Mouse (Mus musculus) kidney, adult 2 months (tissue): ENCODE results near the gene Gbgt1. TPM values are rescaled to one million over a fixed set of nuclear protein-coding genes. Genes with fewer than 3 reads are reported as not detected.
A peak's percentile ranks its signal among the peaks of the same experiment; 100 is the strongest.

Experiments used
- DNase-seq: peaks from one replicate; pipeline ENCODE4 v3.0.0; 2021
- H3K27ac ChIP-seq: fragments of 200-500 bp; 2 replicates; pipeline ENCODE4 v1.5.1; 2012; ENCODE audit warnings: low read depth, low read length, control low read depth, inconsistent platforms; ENCODE audit not compliant: insufficient read depth
- H3K27me3 ChIP-seq: fragments of 200-500 bp; replicated peaks from 2 replicates; pipeline ENCODE4 v1.6.1; 2012; ENCODE audit warnings: mild to moderate bottlenecking, moderate library complexity, low read length, inconsistent platforms; ENCODE audit not compliant: control insufficient read depth, insufficient read depth
- H3K36me3 ChIP-seq: fragments of 200-500 bp; 2 replicates; pipeline ENCODE4 v1.6.1; 2012; ENCODE audit warnings: mild to moderate bottlenecking, moderate library complexity, low read length, inconsistent platforms; ENCODE audit not compliant: control insufficient read depth, insufficient read depth
- H3K4me1 ChIP-seq: fragments of 200-500 bp; 2 replicates; pipeline ENCODE4 v1.6.1; 2011; ENCODE audit warnings: low read length; ENCODE audit not compliant: control insufficient read depth, insufficient read depth
- H3K4me3 ChIP-seq: fragments of 200-500 bp; 2 replicates; pipeline ENCODE4 v1.5.1; 2011; ENCODE audit warnings: mild to moderate bottlenecking, low read depth, low read length, control low read depth; ENCODE audit not compliant: insufficient read depth
- CTCF ChIP-seq: fragments of 200-500 bp; conservative IDR thresholded peaks from 2 replicates; pipeline ENCODE4 v1.5.1; 2011; ENCODE audit warnings: low read depth, mild to moderate bottlenecking, control low read depth, low read length, moderate library complexity, mixed read lengths; ENCODE audit not compliant: insufficient read depth, insufficient read length
- POLR2A ChIP-seq: fragments of 200-500 bp; IDR thresholded peaks from one replicate; pipeline ENCODE4 v1.6.1; 2011; ENCODE audit warnings: low read depth, low read length, control low read depth
- WGBS: fragments of 180-500 bp; shearing (Covaris S2); methylation state at CpG from one replicate; pipeline ENCODE4 v1.1.7; 2018; 5-methylcytosine and 5-hydroxymethylcytosine counted together
- polyA plus RNA-seq: library from polyadenylated mRNA; depleted of rRNA; stranded (reverse); fragments of >200 nt; gene quantifications from 2 replicates; pipeline ENCODE4 v1.2.3, GENCODE M21; 2012

Gene Gbgt1
- polyA plus RNA-seq, 1 experiment = 1.2 TPM

GRCm38 (mm10) chr2:28528354-28528730, 31.7 kb downstream of the Gbgt1 start:
- H3K27me3 ChIP-seq = no peaks in the 10 kb centered on the region
- TF ChIP-seq CTCF = no peak
- no peak for TF ChIP-seq POLR2A
- H3K27ac ChIP-seq = no peak overlapping the region
- no peaks in the 10 kb centered on the region for H3K36me3 ChIP-seq
- H3K4me3 ChIP-seq = no peak overlapping the region
- H3K4me1 ChIP-seq = peaks cover 21% of the 10 kb centered on the region
- DNase-seq = no peak
- 89% methylated on average over 7 of the region's 7 CpGs for WGBS

- 79% methylated on average over 4 of the region's 4 CpGs for WGBS
- Histone ChIP-seq H3K36me3 (no peaks in the 10 kb centered on the region), H3K4me3 (no peak overlapping the region), H3K27me3 (no peaks in the 10 kb centered on the region), H3K27ac (no peak overlapping the region), H3K4me1 (peaks cover 15% of the 10 kb centered on the region)
- no peak for DNase-seq
- TF ChIP-seq POLR2A (no peak), CTCF (no peak)
Observed at GRCm38 (mm10) chr2:28529856-28530255, 33.2 kb downstream of the Gbgt1 start.

- TF ChIP-seq POLR2A (no peak), CTCF (no peak)
- DNase-seq = no peak
- Histone ChIP-seq H3K36me3 (no peaks in the 10 kb centered on the region), H3K4me3 (no peak overlapping the region), H3K27ac (no peak overlapping the region), H3K4me1 (peaks cover 11% of the 10 kb centered on the region), H3K27me3 (no peaks in the 10 kb centered on the region)
- 68% methylated on average over 7 of the region's 7 CpGs for WGBS
Observed at GRCm38 (mm10) chr2:28530311-28530710, 33.6 kb downstream of the Gbgt1 start.

GRCm38 (mm10) chr2:28532938-28533771, 36.5 kb downstream of the Gbgt1 start:
- peak; percentile 91 for DNase-seq
- 4% methylated on average over 49 of the region's 49 CpGs for WGBS
- TF ChIP-seq CTCF (no peak; the same call in 1 of the 2 replicates), POLR2A (no peak)

GRCm38 (mm10) chr2:28533901-28534435, 37.3 kb downstream of the Gbgt1 start:
- H3K27ac ChIP-seq = 0 out of 2 replicates have a peak overlapping the region, but pooled peaks have one; percentile 52

More at GRCm38 (mm10) chr2:28532938-28533771, 36.5 kb downstream of the Gbgt1 start:
- Histone ChIP-seq H3K27me3 (no peaks in the 10 kb centered on the region), H3K4me1 (peaks cover 4% of the 10 kb centered on the region; the same call in 1 of the 2 replicates), H3K36me3 (no peaks in the 10 kb centered on the region), H3K27ac (no peak overlapping the region), H3K4me3 (peak overlapping the region; percentile 71)

GRCm38 (mm10) chr2:28534436-28535262, 38.0 kb downstream of the Gbgt1 start:
- Histone ChIP-seq H3K36me3 (no peaks in the 10 kb centered on the region), H3K27me3 (no peaks in the 10 kb centered on the region), H3K27ac (peak overlapping the region; percentile 52; the same call in 1 of the 2 replicates), H3K4me3 (no peak overlapping the region; the same call in 1 of the 2 replicates), H3K4me1 (peaks cover 7% of the 10 kb centered on the region; the same call in 1 of the 2 replicates)
- WGBS = 54% methylated on average over 11 of the region's 11 CpGs
- TF ChIP-seq POLR2A (no peak), CTCF (no peak)
- peak; percentile 73 for DNase-seq

More at GRCm38 (mm10) chr2:28533901-28534435, 37.3 kb downstream of the Gbgt1 start:
- no peak for TF ChIP-seq CTCF
- TF ChIP-seq POLR2A = no peak
- 65% methylated on average over 7 of the region's 7 CpGs for WGBS
- H3K36me3 ChIP-seq = no peaks in the 10 kb centered on the region
- peak overlapping the region; percentile 71 for H3K4me3 ChIP-seq
- H3K4me1 ChIP-seq = peaks cover 6% of the 10 kb centered on the region; the same call in 1 of the 2 replicates
- no peak for DNase-seq
- H3K27me3 ChIP-seq = no peaks in the 10 kb centered on the region
